Mouse (Mus musculus) MEL (cell line): ENCODE measurements around the gene Ddhd1.

ENCODE experiments used
- CTCF ChIP-seq, 3 experiments: IDR thresholded peaks in 2 of 3; conservative IDR thresholded peaks in 1 of 3; 2 replicates each; pipeline ENCODE4 v1.5.1; 2011 to 2012; ENCODE audit warnings: low read length in 3 of 3, low read depth in 2 of 3, mild to moderate bottlenecking in 2 of 3, improper control_type of control experiment in 1 of 3, inconsistent platforms in 1 of 3, mixed read lengths in 1 of 3, moderate library complexity in 1 of 3; ENCODE audit not compliant: control insufficient read depth in 1 of 3, insufficient read depth in 1 of 3, poor library complexity in 1 of 3, severe bottlenecking in 1 of 3
- JUND ChIP-seq: IDR thresholded peaks from 2 replicates; pipeline ENCODE4 v1.6.1; 2011; ENCODE audit warnings: low read depth, mild to moderate bottlenecking, improper control_type of control experiment, low read length
- MXI1 ChIP-seq: IDR thresholded peaks from 2 replicates; pipeline ENCODE4 v1.6.1; 2011; ENCODE audit warnings: mild to moderate bottlenecking, low read depth, low read length, improper control_type of control experiment
- POLR2A ChIP-seq, 2 experiments: IDR thresholded peaks; 2 replicates each; pipeline ENCODE4 v1.6.1; 2011 to 2012; ENCODE audit warnings: low read length in 2 of 2, mild to moderate bottlenecking in 2 of 2, control low read depth in 1 of 2, improper control_type of control experiment in 1 of 2, low read depth in 1 of 2, moderate library complexity in 1 of 2; ENCODE audit not compliant: control insufficient read depth in 1 of 2, insufficient read depth in 1 of 2, poor library complexity in 1 of 2
- ZC3H11A ChIP-seq: IDR thresholded peaks from 2 replicates; pipeline ENCODE4 v1.6.1; 2012; ENCODE audit warnings: low read depth, mild to moderate bottlenecking, inconsistent platforms, low read length, improper control_type of control experiment

DNA sequence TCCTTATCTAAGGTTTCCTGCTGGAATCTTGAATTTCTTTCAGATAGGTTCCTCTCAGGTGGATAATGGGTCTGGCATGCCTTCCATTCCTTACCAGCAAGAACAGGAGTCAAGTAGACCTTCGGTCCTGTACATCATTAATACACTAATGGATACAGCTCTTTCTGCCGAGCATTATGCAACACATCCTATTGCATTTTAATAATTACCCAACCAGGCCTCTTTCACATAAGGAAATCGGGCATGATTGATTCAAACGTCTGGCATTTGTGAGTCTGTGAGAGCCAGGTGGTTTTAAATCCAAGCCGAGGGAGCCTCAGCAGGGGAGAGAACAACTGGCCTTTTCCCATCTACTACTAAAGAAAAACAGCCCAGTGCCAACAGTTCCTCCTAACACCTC, 3.6 kb upstream of the Ddhd1 start:
- TF ChIP-seq MXI1 (no peak), CTCF (IDR thresholded peaks at IDR 0.05 in 2 of 3, conservative IDR thresholded peaks at IDR 0.05 in 1 of 3; ENCODE audit: control insufficient read depth in 1 of 3, insufficient read depth in 1 of 3, low read depth in 2 of 3, low read length in 3 of 3, poor library complexity in 1 of 3, severe bottlenecking in 1 of 3) (no peak), POLR2A (IDR thresholded peaks at IDR 0.05; ENCODE audit: control insufficient read depth in 1 of 2, insufficient read depth in 1 of 2, low read depth in 1 of 2, low read length in 2 of 2, poor library complexity in 1 of 2) (no peak), JUND (no peak), ZC3H11A (no peak)
